In genomic region chr16:67844481-67844880, GRCm38 (mm10) we compare ENCODE assay signal across 22 mouse cellular contexts.
DNase-seq lines count a peak whose midpoint lies in the region; ATAC-seq lines count a peak whose summit lies in the region.
"Had no signal": no experiment of that assay in that cellular context is flagged by ENCODE, and none has a peak within 500 bp of the region (broad histone marks: within the 10 kb centered on the region; RNA-seq: fewer than 3 reads in every experiment).

No protein-coding gene starts in this region.

- H3K36me3 ChIP-seq in liver, embryonic 11.5 days (ENCODE audit: control insufficient read depth, insufficient read depth, low read length), result no peaks in the 10 kb centered on the region
- H3K36me3 ChIP-seq: G1E; heart, embryonic 12.5 days; limb, embryonic 10.5 days; liver, embryonic 12.5 days had no signal

- H3K4me1 ChIP-seq in liver, embryonic 11.5 days (replicated peaks; ENCODE audit: control insufficient read depth, insufficient read depth, low read length), result no peaks in the 10 kb centered on the region
- H3K4me1 ChIP-seq: heart, embryonic 12.5 days; limb, embryonic 10.5 days; liver, embryonic 12.5 days had no signal

- intact Hi-C loops in left cerebral cortex, postnatal 4 days (cut with DNase I), result no loop called here
- intact Hi-C loops in left cerebral cortex, postnatal 10 days (cut with DNase I), result no loop called here

- peak; percentile 3 for DNase-seq in adrenal gland, postnatal 25 days
- DNase-seq in adrenal gland, adult (ENCODE audit: inconsistent age in 2 of 2, low spot score in 1 of 2), result no peak
- DNase-seq in left cerebral cortex, postnatal 4 days, result peak; percentile 83
- DNase-seq in left cerebral cortex, postnatal 10 days (ENCODE audit: extremely low spot score in 1 of 2, low spot score in 2 of 2), result no peak
- peak; percentile 85 for DNase-seq in cerebellum, adult 11 months
- peak; percentile 96 for DNase-seq in cerebellum, postnatal 14 days
- DNase-seq in thymus, postnatal 36 days, result no peak
- DNase-seq in liver, embryonic 11.5 days (ENCODE audit: low spot score), result no peak
- DNase-seq: heart, postnatal 36 days; kidney, adult 8-10 months; kidney, postnatal 36 days; layer of hippocampus, postnatal 36 days; lung, embryonic 14.5 days; thymus, postnatal 25 days had no signal

- H3K27ac ChIP-seq in liver, embryonic 11.5 days (ENCODE audit: low read depth, low read length), result no peak overlapping the region
- H3K27ac ChIP-seq: limb, embryonic 10.5 days; liver, embryonic 12.5 days; macrophage had no signal

- H3K4me3 ChIP-seq in liver, embryonic 11.5 days (ENCODE audit: low read depth, low read length), result no peak overlapping the region
- H3K4me3 ChIP-seq: erythroblast, embryonic 14.5 days; heart, embryonic 12.5 days; limb, embryonic 10.5 days; liver, embryonic 12.5 days had no signal

- H3K27me3 ChIP-seq in liver, embryonic 11.5 days (replicated peaks; ENCODE audit: control insufficient read depth, insufficient read depth, low read length), result no peaks in the 10 kb centered on the region
- H3K27me3 ChIP-seq: heart, embryonic 12.5 days; liver, embryonic 12.5 days had no signal

- no peaks in the 10 kb centered on the region for H3K9me3 ChIP-seq in liver, embryonic 11.5 days (ENCODE audit: control insufficient read depth, low read length)
- H3K9me3 ChIP-seq: heart, embryonic 12.5 days; limb, embryonic 10.5 days had no signal

- 80% methylated on average over 5 of the region's 5 CpGs for WGBS in liver, embryonic 11.5 days

- H3K9ac ChIP-seq in liver, embryonic 11.5 days (ENCODE audit: low read depth, low read length), result no peak overlapping the region
- H3K9ac ChIP-seq: heart, embryonic 12.5 days; liver, embryonic 12.5 days; lung, embryonic 14.5 days had no signal

- H3K4me2 ChIP-seq in liver, embryonic 11.5 days, result no peak overlapping the region
- H3K4me2 ChIP-seq: heart, embryonic 12.5 days; liver, embryonic 12.5 days; lung, embryonic 14.5 days; midbrain, embryonic 11.5 days had no signal

- no peak for ATAC-seq in liver, embryonic 11.5 days (replicated peaks; ENCODE audit: low FRiP score)
- ATAC-seq: CD4-positive, CD25-positive, alpha-beta regulatory T cell, adult 4 months; liver, embryonic 12.5 days had no signal

Comparison
In these comparisons a context has a peak if more than half of its experiments do, and no peak if none do; other contexts are left out.
1. DNase-seq: peak in adrenal gland, postnatal 25 days (single experiment), left cerebral cortex, postnatal 4 days (single experiment), cerebellum, adult 11 months (single experiment) and cerebellum, postnatal 14 days (2 of 2); none in adrenal gland, adult (0 of 2), left cerebral cortex, postnatal 10 days (0 of 2), thymus, postnatal 36 days (0 of 2) and liver, embryonic 11.5 days (single experiment).